Mouse (Mus musculus) CH12.LX (cell line): Measurements from ENCODE around the gene Sh3glb2. TPM values are rescaled to one million over a fixed set of nuclear protein-coding genes. Genes with fewer than 3 reads are reported as not detected.

Experiments used
- DNase-seq: peaks from one replicate; pipeline ENCODE4 v3.0.0-alpha.2; 2013; ENCODE audit errors: extremely low read depth
- H3K27ac ChIP-seq: 2 replicates; pipeline ENCODE4 v1.5.1; 2012; ENCODE audit warnings: low read depth, mild to moderate bottlenecking, control low read depth, moderate library complexity; ENCODE audit not compliant: insufficient read depth
- H3K27me3 ChIP-seq: replicated peaks from 2 replicates; pipeline ENCODE3; 2012; ENCODE audit warnings: inconsistent platforms
- H3K36me3 ChIP-seq, 2 experiments: replicated peaks in 1 of 2; 2 replicates each; pipeline versions ENCODE3 to v1.6.1; 2012; ENCODE audit warnings: inconsistent platforms in 1 of 2, low read length in 1 of 2, mild to moderate bottlenecking in 1 of 2, mixed read lengths in 1 of 2, moderate library complexity in 1 of 2; ENCODE audit not compliant: control insufficient read depth in 1 of 2, insufficient read depth in 1 of 2
- H3K4me1 ChIP-seq, 2 experiments: 2 replicates each; pipeline ENCODE4 v1.6.1; 2012; ENCODE audit warnings: inconsistent platforms in 1 of 2, moderate library complexity in 1 of 2; ENCODE audit not compliant: insufficient read depth in 2 of 2, control insufficient read depth in 1 of 2
- H3K4me2 ChIP-seq: 2 replicates; pipeline ENCODE4 v1.6.1; 2012; ENCODE audit warnings: low read depth, mild to moderate bottlenecking, control low read depth; ENCODE audit not compliant: poor library complexity, insufficient read depth, severe bottlenecking
- H3K4me3 ChIP-seq, 3 experiments: fragments of 150-350 bp in 1 of 3; sonication (generic) in 1 of 3; replicated peaks in 1 of 3; 2 replicates each; pipeline versions ENCODE3 to v1.5.1; 2011 to 2012; ENCODE audit warnings: low read depth in 2 of 3, low read length in 2 of 3, mild to moderate bottlenecking in 2 of 3, moderate library complexity in 2 of 3, control low read depth in 1 of 3, improper control_type of control experiment in 1 of 3, inconsistent platforms in 1 of 3, mixed read lengths in 1 of 3; ENCODE audit not compliant: poor library complexity in 1 of 3
- H3K79me2 ChIP-seq: replicated peaks from 2 replicates; pipeline ENCODE4 v1.6.1; 2012; ENCODE audit warnings: mild to moderate bottlenecking, moderate library complexity; ENCODE audit not compliant: control insufficient read depth, poor library complexity, insufficient read depth, severe bottlenecking; ENCODE audit errors: extremely low read depth
- H3K9ac ChIP-seq: 2 replicates; pipeline ENCODE4 v1.6.1; 2012; ENCODE audit warnings: low read depth, mild to moderate bottlenecking, control low read depth, moderate library complexity; ENCODE audit not compliant: insufficient read depth
- H3K9me3 ChIP-seq: replicated peaks from 2 replicates; pipeline ENCODE3; 2012; ENCODE audit warnings: low read length, inconsistent platforms, mixed read lengths
- BHLHE40 ChIP-seq: IDR thresholded peaks from 2 replicates; pipeline ENCODE4 v1.6.1; 2011; ENCODE audit warnings: mild to moderate bottlenecking, low read depth, low read length, improper control_type of control experiment
- CTCF ChIP-seq, 2 experiments: IDR thresholded peaks in 1 of 2; conservative IDR thresholded peaks in 1 of 2; 2 replicates each; pipeline ENCODE4 v1.5.1; 2011 to 2012; ENCODE audit warnings: low read depth in 2 of 2, low read length in 2 of 2, improper control_type of control experiment in 1 of 2, inconsistent platforms in 1 of 2, mild to moderate bottlenecking in 1 of 2, moderate library complexity in 1 of 2
- ELF1 ChIP-seq: IDR thresholded peaks from 2 replicates; pipeline ENCODE4 v1.6.1; 2014; ENCODE audit warnings: low read depth, mild to moderate bottlenecking, inconsistent platforms, low read length, improper control_type of control experiment
- EP300 ChIP-seq: IDR thresholded peaks from 2 replicates; pipeline ENCODE4 v1.6.1; 2011; ENCODE audit warnings: low read length, improper control_type of control experiment
- IRF4 ChIP-seq: IDR thresholded peaks from 2 replicates; pipeline ENCODE4 v1.6.1; 2014; ENCODE audit warnings: low read depth, mild to moderate bottlenecking, inconsistent platforms, low read length, improper control_type of control experiment
- JUND ChIP-seq: conservative IDR thresholded peaks from 2 replicates; pipeline ENCODE4 v1.6.1; 2011; ENCODE audit warnings: low read depth, low read length, improper control_type of control experiment
- MAFK ChIP-seq: IDR thresholded peaks from 2 replicates; pipeline ENCODE4 v1.6.1; 2011; ENCODE audit warnings: low read length, improper control_type of control experiment; ENCODE audit not compliant: insufficient replicate concordance
- MXI1 ChIP-seq: IDR thresholded peaks from 2 replicates; pipeline ENCODE4 v1.6.1; 2011; ENCODE audit warnings: mild to moderate bottlenecking, low read depth, low read length, improper control_type of control experiment
- NELFE ChIP-seq: IDR thresholded peaks from 2 replicates; pipeline ENCODE4 v1.6.1; 2011; ENCODE audit warnings: low read depth, low read length, improper control_type of control experiment
- NRF1 ChIP-seq: IDR thresholded peaks from 2 replicates; pipeline ENCODE4 v1.6.1; 2014; ENCODE audit warnings: low read depth, mild to moderate bottlenecking, inconsistent platforms, low read length, improper control_type of control experiment, moderate library complexity
- POLR2A ChIP-seq: IDR thresholded peaks from 2 replicates; pipeline ENCODE4 v1.6.1; 2011; ENCODE audit warnings: low read depth, mild to moderate bottlenecking, improper control_type of control experiment, low read length
- RAD21 ChIP-seq: IDR thresholded peaks from 2 replicates; pipeline ENCODE4 v1.6.1; 2011; ENCODE audit warnings: low read depth, mild to moderate bottlenecking, low read length, improper control_type of control experiment, moderate library complexity
- RCOR1 ChIP-seq: conservative IDR thresholded peaks from 2 replicates; pipeline ENCODE4 v1.6.1; 2012; ENCODE audit warnings: low read depth, mild to moderate bottlenecking, inconsistent platforms, low read length, improper control_type of control experiment
- SIN3A ChIP-seq: IDR thresholded peaks from 2 replicates; pipeline ENCODE4 v1.6.1; 2012; ENCODE audit warnings: low read length, improper control_type of control experiment, inconsistent platforms
- SMC3 ChIP-seq: IDR thresholded peaks from 2 replicates; pipeline ENCODE4 v1.6.1; 2011; ENCODE audit warnings: low read depth, low read length, improper control_type of control experiment
- TCF12 ChIP-seq: IDR thresholded peaks from 2 replicates; pipeline ENCODE4 v1.6.1; 2014; ENCODE audit warnings: low read depth, mild to moderate bottlenecking, inconsistent platforms, low read length, improper control_type of control experiment
- USF2 ChIP-seq: conservative IDR thresholded peaks from 2 replicates; pipeline ENCODE4 v1.6.1; 2011; ENCODE audit warnings: low read depth, low read length, improper control_type of control experiment
- ZC3H11A ChIP-seq: IDR thresholded peaks from 2 replicates; pipeline ENCODE4 v1.6.1; 2012; ENCODE audit warnings: low read depth, mild to moderate bottlenecking, inconsistent platforms, low read length, improper control_type of control experiment
- ZKSCAN1 ChIP-seq: IDR thresholded peaks from 2 replicates; pipeline ENCODE4 v1.6.1; 2012; ENCODE audit warnings: low read depth, inconsistent platforms, low read length, improper control_type of control experiment, borderline replicate concordance
- ZMIZ1 ChIP-seq: IDR thresholded peaks from 2 replicates; pipeline ENCODE4 v1.6.1; 2012; ENCODE audit warnings: low read depth, mild to moderate bottlenecking, inconsistent platforms, low read length, improper control_type of control experiment
- dilution Hi-C: fragments of 300-500 bp; cut with MboI; formaldehyde crosslinking; loops from 2 replicates; pipeline ENCODE4 v1.14.3; 2020; ENCODE audit warnings: low sequenced_read_pairs; ENCODE audit not compliant: extremely low pct_unique_long_range_greater_than_20kb, extremely low pct_ligation_motif_present
- in situ Hi-C: fragments of 300-500 bp; cut with MboI; formaldehyde crosslinking; loops from 3 replicates; pipeline ENCODE4 v1.14.3; 2019; ENCODE audit warnings: low sequenced_read_pairs, low pct_ligation_motif_present, low pct_unique_long_range_greater_than_20kb, mixed read lengths
- polyA plus RNA-seq: library from polyadenylated mRNA; unstranded; fragments of >175 nt; gene quantifications from 2 replicates; pipeline ENCODE4 v1.2.1, GENCODE M21; 2012; ENCODE audit warnings: low read depth; ENCODE audit not compliant: insufficient read length
- total RNA-seq, 2 experiments: library from RNA; depleted of rRNA; stranded (reverse); fragments of 300-350 nt in 1 of 2; fragments of >200 nt in 1 of 2; gene quantifications; 2 replicates each; pipeline ENCODE4 v1.2.3; 2012 to 2014

Gene Sh3glb2
- total RNA-seq (2012; rRNA removed) (42.6 and 47.8 TPM in 2 replicates), total RNA-seq (2014; rRNA removed) (27.2 and 34.0 TPM in 2 replicates), polyA plus RNA-seq (38.9 and 39.3 TPM in 2 replicates)

GRCm38 (mm10) chr2:30358533-30359531 is at the start of gene Sh3glb2:
Sh3glb2 (minus strand) TSS chr2:30359337.
- H3K4me1 ChIP-seq, result peaks cover 10 to 21% of the 10 kb centered on the region in 2 experiments
- H3K9ac ChIP-seq, result peak within 1 kb of the TSS; percentile 38
- H3K27ac ChIP-seq, result no peak within 1 kb of the TSS
- dilution Hi-C loops (no loop called here), in situ Hi-C loops (no loop called here)
- H3K4me2 ChIP-seq, result peak within 1 kb of the TSS; percentile 46
- TF ChIP-seq CTCF (conservative IDR thresholded peaks at IDR 0.05 in 1 of 2, IDR thresholded peaks at IDR 0.05 in 1 of 2; ENCODE audit: low read depth in 2 of 2, low read length in 2 of 2) (peak in 1 of 2 experiments; percentile 52; a peak in 2 of 4 replicates), MXI1 (no peak; the same call in 1 of the 2 replicates), RCOR1 (no peak), NELFE (peak; percentile 51; the same call in 1 of the 2 replicates), POLR2A (peak; percentile 62; the same call in 1 of the 2 replicates), SIN3A (peak; percentile 25; the same call in 1 of the 2 replicates), NRF1 (peak; percentile 78)
- peak within 1 kb of the TSS; percentile 70 to 92 (median 85) for H3K4me3 ChIP-seq
- peaks cover 5 to 32% of the 10 kb centered on the region in 2 experiments for H3K36me3 ChIP-seq
- peak; percentile 71 for DNase-seq
- peaks cover 6% of the 10 kb centered on the region for H3K9me3 ChIP-seq
- no peaks in the 10 kb centered on the region for H3K27me3 ChIP-seq
- no peaks in the 10 kb centered on the region for H3K79me2 ChIP-seq

GRCm38 (mm10) chr2:30408452-30409100 is 49.4 kb upstream of the Sh3glb2 start:
- Histone ChIP-seq H3K9me3 (no peaks in the 10 kb centered on the region), H3K36me3 (peaks cover 3 to 16% of the 10 kb centered on the region in 2 experiments)
- no peak for DNase-seq
- in situ Hi-C loops, result no loop called here
- no peak for TF ChIP-seq ZC3H11A
- TF ChIP-seq ZMIZ1, result no peak
- TF ChIP-seq, all 38 proteins: peak for 0
- Histone ChIP-seq H3K79me2 (no peaks in the 10 kb centered on the region), H3K4me3 (no peak overlapping the region), H3K27me3 (no peaks in the 10 kb centered on the region), H3K4me1 (peaks cover 16 to 33% of the 10 kb centered on the region in 2 experiments), H3K9ac (no peak overlapping the region), H3K4me2 (no peak overlapping the region), H3K27ac (no peak overlapping the region)
- dilution Hi-C loops, result no loop called here

GRCm38 (mm10) chr2:30407778-30408177 is 48.6 kb upstream of the Sh3glb2 start:
- H3K27me3 ChIP-seq, result no peaks in the 10 kb centered on the region
- peaks cover 16 to 33% of the 10 kb centered on the region in 2 experiments for H3K4me1 ChIP-seq
- H3K27ac ChIP-seq, result no peak overlapping the region
- dilution Hi-C loops, result no loop called here
- no peaks in the 10 kb centered on the region for H3K79me2 ChIP-seq
- no peak overlapping the region for H3K4me3 ChIP-seq
- no peaks in the 10 kb centered on the region for H3K9me3 ChIP-seq
- no peak for TF ChIP-seq USF2
- no peak for TF ChIP-seq ZKSCAN1
- TF ChIP-seq POLR2A, result no peak
- no peak for TF ChIP-seq MXI1
- TF ChIP-seq IRF4, result no peak
- TF ChIP-seq MAFK, result no peak
- no peak for TF ChIP-seq JUND
- TF ChIP-seq BHLHE40, result no peak
- no peak for TF ChIP-seq TCF12
- TF ChIP-seq NELFE, result no peak
- TF ChIP-seq RAD21, result no peak
- TF ChIP-seq EP300, result no peak
- TF ChIP-seq ELF1, result no peak
- no peak for TF ChIP-seq SMC3
- TF ChIP-seq, all 38 proteins: peak for 0
- Histone ChIP-seq H3K4me2 (no peak overlapping the region), H3K36me3 (peaks cover 3 to 23% of the 10 kb centered on the region in 2 experiments), H3K9ac (no peak overlapping the region)
- DNase-seq, result no peak
- in situ Hi-C loops, result no loop called here
